Mouse (Mus musculus) cortical plate, adult 2 months (tissue): ENCODE measurements around the gene Rap1gap.

Source experiments
- CTCF ChIP-seq: fragments of 200-500 bp; IDR thresholded peaks from 2 replicates; pipeline ENCODE4 v1.5.1; 2011; ENCODE audit warnings: mild to moderate bottlenecking, control low read depth, low read length; ENCODE audit not compliant: insufficient read depth; ENCODE audit errors: extremely low read depth
- POLR2A ChIP-seq: fragments of 200-500 bp; IDR thresholded peaks from 2 replicates; pipeline ENCODE4 v1.6.1; 2011; ENCODE audit warnings: mild to moderate bottlenecking, low read length, control low read depth; ENCODE audit not compliant: insufficient read depth; ENCODE audit errors: extremely low read depth

- TF ChIP-seq POLR2A, result no peak
- no peak for TF ChIP-seq CTCF
Observed at GRCm38 (mm10) chr4:137749680-137750079, 85.2 kb downstream of the Rap1gap start.
